Mouse (Mus musculus): ENCODE results near the gene Nup98.
A peak's percentile ranks its signal among the peaks of the same experiment; 100 is the strongest.

The Nup98 gene

GRCm38 (mm10) chr7:102209756-102210721 is at the start of gene Nup98, which contains the start of gene Pgap2:
Nup98 (minus strand) TSS chr7:102210176.
Pgap2 (plus strand) TSS chr7:102210208.
- DNase-seq (ENCODE audit: low spot score) = peak; percentile 93

DNA sequence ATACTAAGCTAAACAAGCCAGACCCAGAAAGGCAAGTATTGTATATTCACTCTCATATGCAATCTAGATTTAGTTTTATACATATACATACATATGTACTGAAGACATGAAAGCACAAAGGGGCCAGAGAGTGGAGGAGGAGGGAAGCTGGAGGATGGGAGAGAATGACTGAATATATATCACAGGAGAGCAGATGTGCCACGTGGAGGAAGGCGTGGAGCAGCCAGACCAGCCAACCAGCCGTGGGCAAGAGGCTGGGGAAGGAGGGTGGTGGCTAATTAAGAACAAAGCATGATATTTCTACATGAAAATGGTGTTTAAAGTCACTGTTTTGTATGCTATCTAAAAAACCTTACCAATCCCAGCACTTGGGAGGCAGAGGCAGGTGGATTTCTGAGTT is 48.8 kb upstream of the Nup98 start:
- no peak for DNase-seq (ENCODE audit: low spot score)

GRCm38 (mm10) chr7:102258189-102258588 is 48.2 kb upstream of the Nup98 start:
- peak; percentile 79 for DNase-seq (ENCODE audit: low spot score)

GRCm38 (mm10) chr7:102256636-102257035 is 46.7 kb upstream of the Nup98 start:
- no peak for DNase-seq (ENCODE audit: low spot score)

GRCm38 (mm10) chr7:102255954-102256353 is 46.0 kb upstream of the Nup98 start, which contains the start of gene Rhog:
Rhog (minus strand) TSS chr7:102256054.
- no peak for DNase-seq (ENCODE audit: low spot score)

GRCm38 (mm10) chr7:102253631-102254030 is 43.7 kb upstream of the Nup98 start:
- no peak for DNase-seq (ENCODE audit: low spot score)

DNA sequence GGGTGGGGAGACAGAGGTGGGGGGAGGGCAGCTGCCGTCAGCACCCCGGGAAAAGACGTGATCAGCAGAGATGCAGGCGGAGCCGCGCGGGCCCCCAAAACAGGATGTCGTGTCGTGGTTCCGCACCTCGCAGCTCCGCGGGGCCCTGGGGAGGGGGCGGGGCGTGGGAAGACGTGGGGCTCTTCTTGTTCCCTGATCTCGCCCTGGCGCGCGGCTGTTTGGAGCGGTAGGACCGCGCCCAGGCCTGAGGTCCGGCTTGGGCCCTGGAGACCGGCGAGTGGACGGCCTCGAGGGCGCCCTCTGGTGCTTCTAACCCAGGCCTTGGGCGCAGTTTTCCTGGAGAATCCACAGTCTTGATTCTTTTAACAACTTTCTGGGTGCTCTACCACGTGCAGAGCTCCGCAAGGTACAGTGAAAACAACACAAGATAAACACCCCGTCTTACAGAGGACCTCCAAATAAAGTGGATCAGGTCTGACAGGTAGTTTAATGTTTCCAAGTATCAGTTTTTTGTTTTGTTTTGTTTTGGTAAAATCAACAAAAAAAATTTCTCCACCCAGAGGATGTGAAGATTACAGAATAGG is 40.7 kb upstream of the Nup98 start:
- DNase-seq (ENCODE audit: low spot score) = peak; percentile 82

GRCm38 (mm10) chr7:102249896-102250630 is 40.1 kb upstream of the Nup98 start:
- peak; percentile 75 for DNase-seq (ENCODE audit: low spot score)

GRCm38 (mm10) chr7:102249531-102249895 is 39.5 kb upstream of the Nup98 start:
- no peak for DNase-seq (ENCODE audit: low spot score)

- DNase-seq (ENCODE audit: low spot score) = no peak
Observed at GRCm38 (mm10) chr7:102248691-102249404, 38.9 kb upstream of the Nup98 start.

DNA sequence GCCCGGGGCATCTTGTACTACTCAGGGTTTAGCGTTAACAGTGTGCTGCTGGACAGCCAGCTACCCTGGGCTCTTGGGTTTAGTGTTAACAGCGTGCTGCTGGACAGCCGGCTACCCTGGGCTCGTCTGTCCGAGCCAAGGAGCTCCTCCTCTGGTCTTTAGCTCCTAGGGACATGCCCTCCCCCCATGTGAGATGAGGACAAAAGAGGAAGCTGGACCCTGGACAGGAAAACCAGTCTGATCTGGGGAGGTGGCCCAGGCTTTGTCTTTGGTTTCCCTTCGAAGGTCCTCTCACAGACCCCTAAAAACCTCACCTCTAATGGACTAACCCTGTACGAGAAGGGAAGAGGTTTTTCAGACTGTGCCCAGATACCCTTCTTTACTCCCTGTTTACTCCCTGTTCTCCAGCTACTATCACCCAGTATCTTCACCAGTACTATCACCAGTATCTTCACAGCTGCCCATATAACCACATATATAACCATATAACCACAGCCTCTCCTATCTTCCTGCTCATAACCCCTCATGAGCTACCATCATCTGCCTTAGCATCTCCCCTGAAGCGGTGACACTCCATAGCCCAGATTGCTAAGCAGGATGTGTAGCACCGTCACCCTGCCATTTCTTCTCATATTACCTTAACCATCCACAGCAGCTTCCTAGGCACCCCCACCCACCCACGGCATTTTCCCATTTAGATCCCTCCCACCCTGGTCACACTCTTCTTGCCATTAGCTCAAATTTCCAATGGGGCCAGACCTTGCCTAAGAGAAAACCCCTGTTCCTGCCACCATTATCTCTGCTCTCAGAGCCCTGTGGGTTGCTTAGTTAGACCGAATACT is 37.2 kb upstream of the Nup98 start:
- no peak for DNase-seq (ENCODE audit: low spot score)

DNA sequence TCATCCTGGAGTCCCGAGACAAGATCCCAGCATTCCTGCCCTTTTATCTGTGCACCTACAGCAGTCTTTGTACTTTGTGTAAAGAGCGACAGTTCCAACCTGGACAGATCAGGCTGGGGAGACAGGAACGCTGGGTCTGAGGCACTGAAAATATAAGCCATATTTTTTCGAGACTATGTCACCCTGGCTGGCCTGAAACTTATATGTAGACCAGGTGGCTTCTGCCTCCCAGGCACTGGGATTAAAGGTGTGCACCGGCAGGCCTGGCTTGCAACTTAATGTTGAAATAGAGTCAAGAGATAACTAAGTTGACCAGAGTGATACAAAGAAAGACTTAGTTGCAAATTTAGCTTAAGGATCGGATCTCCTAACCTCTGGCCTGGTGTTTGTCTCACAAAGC is 36.3 kb upstream of the Nup98 start:
- DNase-seq (ENCODE audit: low spot score) = no peak

DNA sequence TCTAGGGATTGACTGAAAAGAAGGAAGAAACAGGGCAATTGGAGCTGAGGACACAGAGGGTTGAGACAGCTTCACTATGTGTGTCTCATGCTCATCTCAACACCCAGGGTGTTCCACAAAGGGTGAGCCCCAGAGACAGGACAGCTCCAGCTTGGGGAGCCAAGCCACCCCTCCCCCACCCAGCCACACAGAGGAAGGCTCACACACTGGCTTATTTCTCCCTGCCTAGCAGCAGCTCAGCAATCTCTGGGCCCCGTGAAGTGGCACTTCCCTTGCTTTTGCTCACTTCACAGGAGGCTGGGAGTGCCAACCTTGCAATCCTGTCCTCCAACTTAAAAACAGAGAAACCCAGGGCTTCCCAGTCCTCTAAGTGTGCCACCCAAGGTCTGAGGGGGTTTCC is 35.8 kb upstream of the Nup98 start:
- DNase-seq (ENCODE audit: low spot score) = no peak

DNA sequence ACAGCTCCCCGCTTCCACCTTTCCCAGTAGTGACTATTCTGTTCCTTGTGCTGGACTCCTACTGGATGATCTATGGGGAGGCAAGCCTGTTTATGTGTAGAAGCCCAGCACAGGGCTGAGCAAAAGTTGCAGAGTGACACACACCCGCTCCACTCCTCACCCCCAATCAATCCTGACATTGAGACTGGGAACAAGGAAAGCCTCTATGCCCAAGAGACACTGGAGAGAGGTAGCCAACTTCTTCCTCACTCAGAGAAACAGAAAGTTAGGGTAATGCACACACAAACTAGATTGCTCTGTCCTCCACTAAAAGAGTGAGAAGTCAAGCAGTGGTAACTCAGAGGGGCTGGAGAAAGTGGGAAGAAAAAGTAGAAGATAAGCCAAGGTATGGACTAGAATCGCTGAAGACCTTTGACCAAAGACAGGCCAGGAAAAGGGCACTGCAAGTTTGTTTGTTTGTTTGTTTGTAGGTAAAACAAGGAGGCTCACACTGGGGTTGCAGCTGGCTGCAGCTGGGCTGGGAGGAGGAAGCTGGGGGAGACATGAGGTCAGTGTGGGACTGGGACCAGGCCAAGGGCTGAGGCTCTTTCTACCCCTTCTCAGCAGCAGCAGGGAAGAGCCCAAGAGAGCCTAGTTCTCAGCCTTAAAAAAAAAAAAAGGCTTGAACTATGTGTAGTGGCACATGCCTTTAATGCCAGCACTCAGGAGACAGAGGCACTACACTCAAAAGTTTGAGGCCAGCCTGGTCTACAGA is 35.0 kb upstream of the Nup98 start:
- no peak for DNase-seq (ENCODE audit: low spot score)

DNA sequence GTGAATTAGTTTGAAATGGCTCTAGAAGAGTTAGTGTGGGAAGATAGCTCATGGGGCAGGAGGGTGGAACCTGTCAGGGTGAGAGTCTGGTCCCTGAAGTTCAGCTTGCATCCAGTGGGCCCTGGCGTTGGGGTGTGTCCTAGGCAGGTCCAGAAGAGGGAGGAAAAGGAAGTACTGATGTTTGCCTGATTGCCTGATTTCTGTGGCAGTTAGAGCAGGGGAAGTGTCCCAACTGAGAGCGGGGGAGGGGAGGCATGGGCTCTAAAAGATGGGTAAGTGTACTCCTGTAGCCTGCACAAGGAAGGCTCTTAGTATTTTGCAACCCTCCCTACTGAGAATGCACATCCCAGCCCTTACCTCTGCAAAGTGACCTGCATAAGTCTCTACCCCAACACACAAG is 33.9 kb upstream of the Nup98 start:
- no peak for DNase-seq (ENCODE audit: low spot score)

DNA sequence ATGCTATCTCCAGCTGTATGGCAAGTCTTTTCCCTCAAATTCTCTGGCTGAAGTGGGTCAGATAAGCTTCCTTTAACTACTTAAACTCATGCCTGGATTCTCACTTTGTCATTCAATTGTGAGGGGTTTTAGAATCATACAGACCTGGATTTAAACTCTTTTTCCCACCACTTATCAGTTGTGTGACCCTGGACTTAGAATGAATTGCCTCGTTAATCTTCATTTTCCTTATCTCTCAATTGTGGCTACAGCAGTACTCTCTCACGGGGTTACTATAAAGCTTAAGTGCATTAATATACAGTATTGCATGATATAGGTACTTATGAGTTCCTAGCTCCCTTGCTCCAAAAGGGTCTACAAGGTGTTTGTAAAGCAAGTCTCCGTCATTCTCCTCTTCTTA is 32.9 kb upstream of the Nup98 start:
- no peak for DNase-seq (ENCODE audit: low spot score)

- no peak for DNase-seq (ENCODE audit: low spot score)
Observed at GRCm38 (mm10) chr7:102242371-102242770, 32.4 kb upstream of the Nup98 start.

- no peak for DNase-seq (ENCODE audit: low spot score)
Observed at GRCm38 (mm10) chr7:102239591-102239990, 29.6 kb upstream of the Nup98 start.

- no peak for DNase-seq (ENCODE audit: low spot score)
Observed at GRCm38 (mm10) chr7:102238686-102239286, 28.8 kb upstream of the Nup98 start.

DNA sequence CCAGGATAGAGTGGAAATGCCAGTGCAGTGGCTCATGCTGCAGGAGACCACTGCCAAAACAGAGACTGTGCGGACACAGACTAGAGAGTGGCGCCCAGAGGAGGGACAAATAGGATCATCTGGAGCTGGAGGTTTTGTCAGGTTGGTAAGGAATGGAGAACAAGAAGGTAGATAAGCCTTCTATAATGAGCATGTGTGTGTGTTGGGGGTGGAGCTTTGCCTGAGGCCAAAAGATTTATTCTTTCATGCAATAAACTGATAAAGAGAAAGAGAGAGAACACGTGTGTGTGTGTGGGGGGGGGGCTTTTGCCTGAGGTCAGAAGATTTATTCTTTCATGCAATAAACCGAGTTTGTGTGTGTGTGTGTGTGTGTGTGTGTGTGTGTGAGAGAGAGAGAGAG is 23.1 kb upstream of the Nup98 start:
- no peak for DNase-seq (ENCODE audit: low spot score)
